Mouse (Mus musculus): ENCODE results near the gene Son. TPM values are rescaled to one million over a fixed set of nuclear protein-coding genes. Genes with fewer than 3 reads are reported as not detected.

Son gene
- 100 to 1,000 TPM; 456 to 470 TPM for total RNA-seq (2023)

DNA sequence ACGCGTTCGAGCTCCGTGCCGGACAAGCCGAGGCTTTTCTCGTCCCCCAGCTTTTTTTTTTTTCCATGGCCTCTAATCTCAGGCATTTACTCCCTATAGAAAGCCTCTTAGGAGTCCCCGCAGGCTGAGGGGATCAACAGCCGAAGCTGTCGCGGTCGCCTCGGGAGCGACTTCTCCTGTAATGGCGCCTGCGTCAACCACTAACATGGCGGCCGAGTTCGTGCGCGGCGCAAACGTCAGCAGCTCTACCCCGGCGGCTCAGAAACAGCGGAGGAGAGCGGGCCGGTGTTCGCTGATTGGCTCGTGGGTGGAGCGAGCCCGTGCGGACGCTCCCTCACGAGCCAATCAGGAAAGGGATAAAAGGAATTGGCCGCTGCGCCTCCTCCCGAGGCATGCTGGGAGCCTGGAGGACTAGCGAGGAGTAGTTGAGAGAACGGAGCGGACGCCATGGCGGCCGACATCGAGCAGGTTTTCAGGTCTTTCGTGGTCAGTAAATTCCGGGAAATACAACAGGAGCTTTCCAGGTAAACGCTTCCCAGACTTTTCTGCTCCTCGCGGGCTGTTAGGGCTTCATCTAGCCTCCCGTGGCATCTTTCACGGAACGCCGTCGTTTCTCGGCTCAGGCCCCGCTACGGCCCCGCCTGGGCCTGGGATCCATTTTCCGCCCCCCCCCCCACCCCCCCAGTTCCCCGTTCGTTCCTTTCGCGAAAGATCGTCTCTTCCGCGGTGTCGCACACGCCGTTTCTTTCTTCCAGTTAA, at the start of gene Son:
Gene Son, plus strand, starts transcription at position 46 of the 759 bp plus-strand sequence.

GRCm38 (mm10) chr16:91597672-91598010, 49.7 kb upstream of the Son start, which contains the start of gene Tmem50b:
Gene Tmem50b, minus strand, starts transcription at chr16:91597800.

DNA sequence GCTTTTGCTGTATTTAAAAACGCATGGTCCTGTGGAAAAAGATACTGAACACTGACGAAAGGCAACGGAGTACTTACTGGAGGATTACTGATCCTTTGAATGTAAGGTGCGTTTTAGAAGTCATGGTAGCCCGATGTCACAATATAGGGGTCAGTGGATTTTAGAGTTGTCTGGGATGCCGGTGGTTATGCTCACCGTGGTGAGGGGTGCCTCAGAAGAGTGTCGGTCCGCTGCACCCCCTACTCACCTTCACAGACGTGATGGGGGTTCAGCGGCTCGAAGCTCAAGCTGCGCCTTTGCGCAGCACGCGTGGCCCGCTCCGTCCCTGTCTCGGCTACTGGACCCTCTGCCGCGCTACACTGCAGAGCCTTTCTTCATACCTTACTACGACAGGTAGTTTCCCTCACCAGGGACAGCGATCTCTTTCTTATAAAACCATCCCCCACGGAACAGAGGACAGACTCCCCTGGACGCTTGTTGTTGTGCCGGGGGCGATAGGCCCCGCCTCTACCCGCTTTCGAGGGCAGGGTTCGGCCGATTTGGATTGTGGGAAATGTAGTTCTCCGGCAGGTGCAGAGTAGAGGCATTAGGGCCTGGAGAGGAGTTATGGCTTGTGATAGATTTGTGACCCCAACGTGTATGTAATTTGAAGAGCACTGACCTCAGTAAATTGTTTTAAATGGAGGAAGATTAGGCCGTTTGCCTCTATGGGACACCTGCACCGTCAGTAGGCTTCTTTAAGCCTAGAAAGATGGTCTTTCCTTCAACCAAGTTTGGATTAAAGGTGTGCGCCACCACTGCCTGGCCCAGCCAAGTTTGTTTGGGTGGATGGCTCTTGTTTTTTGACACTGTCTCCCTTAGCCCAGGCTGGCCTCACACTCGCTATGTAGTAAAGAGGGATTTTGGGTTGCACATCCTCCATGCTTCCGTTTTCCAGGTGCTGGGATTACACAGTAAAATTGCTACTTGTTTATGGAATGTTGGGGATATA, 28.5 kb upstream of the Son start, which contains the start of gene Dnajc28:
Gene Dnajc28, minus strand, starts transcription at position 516 of the 991 bp plus-strand sequence.

GRCm38 (mm10) chr16:91646681-91647419, 456 bp upstream of the Son start, which contains the start of gene Gart:
Gene Gart, minus strand, starts transcription at chr16:91646952.

GRCm38 (mm10) chr16:91688619-91689334, 41.5 kb downstream of the Son start, which contains the start of gene Donson:
Gene Donson, minus strand, starts transcription at chr16:91688770.

DNA sequence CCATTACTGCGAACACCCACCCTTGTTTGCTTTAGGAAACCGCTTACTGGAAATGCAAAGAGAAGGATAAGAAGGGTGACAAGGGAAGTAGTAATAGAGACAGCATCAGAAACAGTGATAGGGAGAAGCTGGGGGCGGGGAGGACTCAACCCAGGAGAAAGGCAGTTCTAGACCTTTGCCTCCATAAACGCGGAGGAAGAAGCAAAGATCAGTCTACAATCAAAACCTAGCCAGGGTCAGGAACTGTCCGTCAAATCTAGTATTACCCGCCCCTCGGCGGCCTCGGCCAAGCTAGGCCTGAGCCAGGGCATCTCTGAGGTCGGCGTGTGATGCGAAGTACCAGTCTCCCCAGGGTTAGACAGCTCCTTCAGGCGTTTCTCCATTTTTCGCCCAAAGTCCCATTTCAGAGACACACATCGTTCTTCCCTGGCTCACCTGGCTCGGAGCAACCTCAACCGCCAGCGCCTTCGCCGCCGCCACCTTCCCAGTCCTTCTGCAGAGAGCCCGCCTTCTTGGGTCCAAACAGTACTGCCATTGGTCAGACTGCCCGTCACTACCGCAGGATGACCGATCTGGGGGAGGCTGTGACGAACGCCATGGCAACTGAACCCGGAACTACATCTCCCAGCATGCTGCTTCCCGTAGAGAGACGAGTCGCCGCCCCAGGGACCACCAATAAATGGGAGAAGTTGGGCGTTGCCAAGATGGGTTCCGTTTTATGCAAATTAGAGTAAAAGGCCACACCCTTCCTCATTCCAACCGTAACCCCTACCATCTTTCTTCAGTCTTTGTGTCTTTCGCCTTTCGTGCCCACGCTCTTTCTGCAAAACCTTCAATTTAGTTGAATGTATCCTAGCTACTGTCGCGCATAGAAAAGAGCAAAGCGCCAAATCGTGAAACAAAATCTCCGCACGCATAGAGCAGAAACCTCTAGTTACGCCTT, 81.1 kb downstream of the Son start, which contains the start of gene Cryzl1:
Gene Cryzl1, minus strand, starts transcription at position 853 of the 943 bp plus-strand sequence.

Other genes with a start within 250 kb of the Son start
- 10 to 100 TPM; 67.7 to 71.1 TPM for gene Il10rb, start 241.3 kb upstream of the Son start, total RNA-seq (2023)
- gene Ifnar1, start 162.3 kb upstream of the Son start, total RNA-seq (2023) = 100 to 1,000 TPM; 133 to 142 TPM
- gene Ifngr2, start 100.4 kb upstream of the Son start, total RNA-seq (2023) = 10 to 100 TPM; 43.3 to 52.4 TPM
- 10 to 100 TPM; 17.7 to 19.1 TPM for gene Tmem50b, start 49.7 kb upstream of the Son start, total RNA-seq (2023)
- 1 to 10 TPM; 1.2 to 1.8 TPM for gene Dnajc28, start 28.5 kb upstream of the Son start, total RNA-seq (2023)
- gene Gart, start 554 bp upstream of the Son start, total RNA-seq (2023) = 100 to 1,000 TPM; 105 to 118 TPM
- 100 to 1,000 TPM in 1 of 2 experiments, 10 to 100 TPM in 1; 86.3 to 112 TPM for gene Donson, start 41.3 kb downstream of the Son start, total RNA-seq (2023)
- 10 to 100 TPM; 23.1 to 26.8 TPM for gene Cryzl1, start 81.5 kb downstream of the Son start, total RNA-seq (2023)
- 1 to 10 TPM; 5.0 to 5.1 TPM for gene Itsn1, start 81.8 kb downstream of the Son start, total RNA-seq (2023)